Mouse (Mus musculus): ENCODE results near the gene Zfhx3. TPM values are rescaled to one million over a fixed set of nuclear protein-coding genes. Genes with fewer than 3 reads are reported as not detected.
A peak's percentile ranks its signal among the peaks of the same experiment; 100 is the strongest.

Zfhx3 gene
- polyA plus RNA-seq, 1 experiment from 2014 or later = 68.4 TPM

- Histone ChIP-seq H3K27me3 (ENCODE audit: control insufficient read depth, insufficient read depth, low read length) (no peaks in the 10 kb centered on the region; the same call in 1 of the 2 replicates), H3K9me3 (ENCODE audit: control insufficient read depth, low read length) (no peaks in the 10 kb centered on the region), H3K4me2 (ENCODE audit: low read length) (peak overlapping the region; percentile 97), H3K4me3 (replicated peaks; ENCODE audit: low read depth, low read length) (peak overlapping the region; percentile 92), H3K4me1 (ENCODE audit: control insufficient read depth, insufficient read depth, low read length) (peaks cover 26% of the 10 kb centered on the region), H3K27ac (replicated peaks; ENCODE audit: low read depth, low read length) (peak overlapping the region; percentile 100), H3K36me3 (ENCODE audit: control insufficient read depth, insufficient read depth, low read length) (no peaks in the 10 kb centered on the region), H3K9ac (replicated peaks; ENCODE audit: low read length) (peak overlapping the region; percentile 100)
- ATAC-seq (ENCODE audit: low FRiP score, low TSS enrichment) (no peak), DNase-seq (peak; percentile 68)
- 13% methylated on average over 1 of the region's 1 CpGs for WGBS
Measured at GRCm38 (mm10) chr8:108702201-108702600, 759.8 kb downstream of the Zfhx3 start.

GRCm38 (mm10) chr8:108705751-108706150, 763.3 kb downstream of the Zfhx3 start:
- H3K9ac ChIP-seq (replicated peaks; ENCODE audit: low read length) = peak overlapping the region; percentile 100
- H3K27me3 ChIP-seq (ENCODE audit: control insufficient read depth, insufficient read depth, low read length) = no peaks in the 10 kb centered on the region
- H3K4me1 ChIP-seq (ENCODE audit: control insufficient read depth, insufficient read depth, low read length) = peaks cover 26% of the 10 kb centered on the region
- DNase-seq = peak; percentile 34
- H3K36me3 ChIP-seq (ENCODE audit: control insufficient read depth, insufficient read depth, low read length) = no peaks in the 10 kb centered on the region
- peak overlapping the region; percentile 92 for H3K4me3 ChIP-seq (replicated peaks; ENCODE audit: low read depth, low read length)
- peak overlapping the region; percentile 97 for H3K4me2 ChIP-seq (ENCODE audit: low read length)
- peak overlapping the region; percentile 100 for H3K27ac ChIP-seq (replicated peaks; ENCODE audit: low read depth, low read length)
- ATAC-seq (ENCODE audit: low FRiP score, low TSS enrichment) = no peak
- WGBS = 13% methylated on average over 2 of the region's 2 CpGs
- H3K9me3 ChIP-seq (ENCODE audit: control insufficient read depth, low read length) = no peaks in the 10 kb centered on the region

GRCm38 (mm10) chr8:108706491-108706847, 764.0 kb downstream of the Zfhx3 start:
- Histone ChIP-seq H3K4me2 (ENCODE audit: low read length) (peak overlapping the region; percentile 97), H3K27me3 (ENCODE audit: control insufficient read depth, insufficient read depth, low read length) (no peaks in the 10 kb centered on the region), H3K4me3 (replicated peaks; ENCODE audit: low read depth, low read length) (peak overlapping the region; percentile 92), H3K9ac (replicated peaks; ENCODE audit: low read length) (peak overlapping the region; percentile 100), H3K27ac (replicated peaks; ENCODE audit: low read depth, low read length) (peak overlapping the region; percentile 100), H3K9me3 (ENCODE audit: control insufficient read depth, low read length) (no peaks in the 10 kb centered on the region), H3K36me3 (ENCODE audit: control insufficient read depth, insufficient read depth, low read length) (no peaks in the 10 kb centered on the region), H3K4me1 (ENCODE audit: control insufficient read depth, insufficient read depth, low read length) (peaks cover 34% of the 10 kb centered on the region)
- WGBS = 27% methylated on average over 3 of the region's 3 CpGs
- ATAC-seq (ENCODE audit: low FRiP score, low TSS enrichment) (no peak), DNase-seq (peak; percentile 35)

- Histone ChIP-seq H3K27me3 (ENCODE audit: control insufficient read depth, insufficient read depth, low read length) (no peaks in the 10 kb centered on the region), H3K27ac (replicated peaks; ENCODE audit: low read depth, low read length) (peak overlapping the region; percentile 100), H3K4me3 (replicated peaks; ENCODE audit: low read depth, low read length) (peak overlapping the region; percentile 92), H3K4me1 (ENCODE audit: control insufficient read depth, insufficient read depth, low read length) (peaks cover 39% of the 10 kb centered on the region), H3K9ac (replicated peaks; ENCODE audit: low read length) (peak overlapping the region; percentile 100), H3K9me3 (ENCODE audit: control insufficient read depth, low read length) (no peaks in the 10 kb centered on the region), H3K4me2 (ENCODE audit: low read length) (peak overlapping the region; percentile 97), H3K36me3 (ENCODE audit: control insufficient read depth, insufficient read depth, low read length) (no peaks in the 10 kb centered on the region)
- ATAC-seq (ENCODE audit: low FRiP score, low TSS enrichment) (no peak), DNase-seq (peak; percentile 59)
- 21% methylated on average over 6 of the region's 6 CpGs for WGBS
Measured at GRCm38 (mm10) chr8:108706848-108707541, 764.6 kb downstream of the Zfhx3 start.

- H3K4me3 ChIP-seq (replicated peaks; ENCODE audit: low read depth, low read length) = peak overlapping the region; percentile 92
- peak overlapping the region; percentile 100 for H3K27ac ChIP-seq (replicated peaks; ENCODE audit: low read depth, low read length)
- ATAC-seq (ENCODE audit: low FRiP score, low TSS enrichment) (no peak), DNase-seq (peak; percentile 46)
- H3K36me3 ChIP-seq (ENCODE audit: control insufficient read depth, insufficient read depth, low read length) = no peaks in the 10 kb centered on the region
- no peaks in the 10 kb centered on the region for H3K27me3 ChIP-seq (ENCODE audit: control insufficient read depth, insufficient read depth, low read length)
- H3K4me2 ChIP-seq (ENCODE audit: low read length) = peak overlapping the region; percentile 97
- H3K9ac ChIP-seq (replicated peaks; ENCODE audit: low read length) = peak overlapping the region; percentile 100
- H3K9me3 ChIP-seq (ENCODE audit: control insufficient read depth, low read length) = no peaks in the 10 kb centered on the region
- WGBS = 18% methylated on average over 5 of the region's 5 CpGs
- H3K4me1 ChIP-seq (ENCODE audit: control insufficient read depth, insufficient read depth, low read length) = peaks cover 46% of the 10 kb centered on the region
Measured at GRCm38 (mm10) chr8:108707576-108708281, 765.3 kb downstream of the Zfhx3 start.

- Histone ChIP-seq H3K9me3 (ENCODE audit: control insufficient read depth, low read length) (no peaks in the 10 kb centered on the region), H3K36me3 (ENCODE audit: control insufficient read depth, insufficient read depth, low read length) (no peaks in the 10 kb centered on the region), H3K4me2 (ENCODE audit: low read length) (peak overlapping the region; percentile 97), H3K4me1 (ENCODE audit: control insufficient read depth, insufficient read depth, low read length) (peaks cover 58% of the 10 kb centered on the region), H3K27ac (replicated peaks; ENCODE audit: low read depth, low read length) (peak overlapping the region; percentile 100), H3K9ac (replicated peaks; ENCODE audit: low read length) (peak overlapping the region; percentile 100), H3K27me3 (ENCODE audit: control insufficient read depth, insufficient read depth, low read length) (no peaks in the 10 kb centered on the region), H3K4me3 (replicated peaks; ENCODE audit: low read depth, low read length) (peak overlapping the region; percentile 92)
- ATAC-seq (ENCODE audit: low FRiP score, low TSS enrichment) (no peak), DNase-seq (peak; percentile 54)
- 7% methylated on average over 8 of the region's 8 CpGs for WGBS
Measured at GRCm38 (mm10) chr8:108708833-108709387, 766.5 kb downstream of the Zfhx3 start.

GRCm38 (mm10) chr8:108709441-108709840, 767.0 kb downstream of the Zfhx3 start:
- no peaks in the 10 kb centered on the region for H3K27me3 ChIP-seq (ENCODE audit: control insufficient read depth, insufficient read depth, low read length)
- peak overlapping the region; percentile 97 for H3K4me2 ChIP-seq (ENCODE audit: low read length)
- peak overlapping the region; percentile 100 for H3K27ac ChIP-seq (replicated peaks; ENCODE audit: low read depth, low read length)
- H3K4me3 ChIP-seq (replicated peaks; ENCODE audit: low read depth, low read length) = peak overlapping the region; percentile 92
- WGBS = 18% methylated on average over 2 of the region's 2 CpGs
- H3K4me1 ChIP-seq (ENCODE audit: control insufficient read depth, insufficient read depth, low read length) = peaks cover 63% of the 10 kb centered on the region
- H3K36me3 ChIP-seq (ENCODE audit: control insufficient read depth, insufficient read depth, low read length) = no peaks in the 10 kb centered on the region
- DNase-seq (no peak), ATAC-seq (ENCODE audit: low FRiP score, low TSS enrichment) (no peak)
- H3K9me3 ChIP-seq (ENCODE audit: control insufficient read depth, low read length) = no peaks in the 10 kb centered on the region
- H3K9ac ChIP-seq (replicated peaks; ENCODE audit: low read length) = peak overlapping the region; percentile 100

- Histone ChIP-seq H3K9me3 (ENCODE audit: control insufficient read depth, low read length) (no peaks in the 10 kb centered on the region), H3K4me3 (replicated peaks; ENCODE audit: low read depth, low read length) (peak overlapping the region; percentile 92; the same call in 1 of the 2 replicates), H3K27ac (replicated peaks; ENCODE audit: low read depth, low read length) (peak overlapping the region; percentile 100), H3K4me2 (ENCODE audit: low read length) (peak overlapping the region; percentile 97), H3K36me3 (ENCODE audit: control insufficient read depth, insufficient read depth, low read length) (no peaks in the 10 kb centered on the region), H3K4me1 (ENCODE audit: control insufficient read depth, insufficient read depth, low read length) (peaks cover 64% of the 10 kb centered on the region), H3K27me3 (ENCODE audit: control insufficient read depth, insufficient read depth, low read length) (no peaks in the 10 kb centered on the region), H3K9ac (replicated peaks; ENCODE audit: low read length) (peak overlapping the region; percentile 100)
- peak; percentile 58 for DNase-seq
- 13% methylated on average over 13 of the region's 13 CpGs for WGBS
- no peak for ATAC-seq (ENCODE audit: low FRiP score, low TSS enrichment)
Measured at GRCm38 (mm10) chr8:108709928-108710606, 767.6 kb downstream of the Zfhx3 start.
